Mouse (Mus musculus): ENCODE data around the gene Zfp759. TPM values are rescaled to one million over a fixed set of nuclear protein-coding genes. Genes with fewer than 3 reads are reported as not detected.
A peak's percentile ranks its signal among the peaks of the same experiment; 100 is the strongest.
"Not testable (repeated sequence)": the region's sequence is repeated elsewhere in the genome, so short reads cannot be mapped to it uniquely, and the experiment has no call there.

Gene Zfp759
- polyA plus RNA-seq, 1 experiment: not detected

DNA sequence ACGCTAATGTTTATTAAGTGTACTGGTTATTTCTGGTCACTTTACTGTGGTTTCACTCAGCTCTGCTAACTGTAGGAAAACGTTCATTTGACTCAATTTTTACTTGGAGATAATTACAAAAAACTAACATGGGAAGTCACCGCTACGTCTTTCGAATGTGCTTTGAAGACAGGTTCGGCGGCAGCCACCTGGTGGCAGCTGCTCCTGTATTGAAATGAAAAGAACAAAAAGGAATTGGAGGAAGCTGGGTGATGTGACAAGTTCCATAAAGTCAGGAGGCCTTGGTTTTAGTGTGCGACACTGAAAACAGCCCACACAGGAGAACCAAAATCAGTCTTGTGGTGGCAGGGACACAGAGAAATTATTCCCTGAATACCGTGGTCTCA is 12.6 kb upstream of the Zfp759 start:
- WGBS: 2% methylated on average over 9 of the region's 9 CpGs

GRCm38 (mm10) chr13:67112096-67112495 is 9.4 kb upstream of the Zfp759 start:
- no peak for TF ChIP-seq POLR2A (IDR thresholded peaks at IDR 0.05; ENCODE audit: insufficient read depth, low read depth, low read length)
- no peak overlapping the region for H3K27ac ChIP-seq (ENCODE audit: insufficient read depth, low read depth, low read length)
- H3K4me1 ChIP-seq (ENCODE audit: control insufficient read depth, insufficient read depth, low read length): no peaks in the 10 kb centered on the region; the same call in 1 of the 2 replicates
- 79% methylated on average over 12 of the region's 12 CpGs for WGBS
- H3K4me3 ChIP-seq (ENCODE audit: insufficient read depth, low read depth, low read length): no peak overlapping the region

More for the DNA sequence above, 12.6 kb upstream of the Zfp759 start:
- H3K4me3 ChIP-seq (ENCODE audit: insufficient read depth, low read depth, low read length): peak overlapping the region; percentile 32
- no peaks in the 10 kb centered on the region; the same call in 1 of the 2 replicates for H3K4me1 ChIP-seq (ENCODE audit: control insufficient read depth, insufficient read depth, low read length)
- peak overlapping the region; percentile 5; the same call in 1 of the 2 replicates for H3K27ac ChIP-seq (ENCODE audit: insufficient read depth, low read depth, low read length)
- TF ChIP-seq CTCF (IDR thresholded peaks at IDR 0.05; ENCODE audit: insufficient read depth, low read depth, low read length) (peak; percentile 32; the same call in 1 of the 2 replicates), POLR2A (IDR thresholded peaks at IDR 0.05; ENCODE audit: insufficient read depth, low read depth, low read length) (no peak)

DNA sequence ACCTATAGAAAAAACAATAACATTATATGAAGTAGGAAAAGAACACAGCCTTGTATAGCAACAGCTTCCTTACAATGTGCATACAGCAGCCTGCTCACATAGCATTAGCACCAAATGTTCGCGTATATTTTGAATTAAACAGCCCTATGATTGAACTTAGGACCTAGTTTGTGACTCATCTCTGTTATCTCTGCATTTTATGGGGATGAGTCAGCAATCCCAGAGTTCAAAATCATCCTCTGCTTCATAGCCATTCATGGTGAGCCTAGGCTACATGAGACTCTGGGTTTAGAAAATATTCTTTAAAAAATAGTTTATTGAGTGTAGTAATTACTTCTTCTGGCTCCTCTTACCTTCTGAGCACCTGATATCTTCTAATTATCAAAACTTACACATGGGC is 8.2 kb upstream of the Zfp759 start:
- TF ChIP-seq POLR2A (IDR thresholded peaks at IDR 0.05; ENCODE audit: insufficient read depth, low read depth, low read length) (no peak), CTCF (IDR thresholded peaks at IDR 0.05; ENCODE audit: insufficient read depth, low read depth, low read length) (no peak)
- no peak overlapping the region for H3K27ac ChIP-seq (ENCODE audit: insufficient read depth, low read depth, low read length)
- 91% methylated on average over 2 of the region's 2 CpGs for WGBS

GRCm38 (mm10) chr13:67116163-67116562 is 5.3 kb upstream of the Zfp759 start, which contains the start of gene Rslcan18:
TSS of gene Rslcan18 (minus strand) at chr13:67116263.
- not testable (repeated sequence) for H3K27ac ChIP-seq (ENCODE audit: insufficient read depth, low read depth, low read length); H3K4me1 ChIP-seq (ENCODE audit: control insufficient read depth, insufficient read depth, low read length); H3K4me3 ChIP-seq (ENCODE audit: insufficient read depth, low read depth, low read length)
- WGBS: 94% methylated on average over 8 of the region's 8 CpGs

More for the DNA sequence above, 8.2 kb upstream of the Zfp759 start:
- H3K4me1 ChIP-seq (ENCODE audit: control insufficient read depth, insufficient read depth, low read length): no peaks in the 10 kb centered on the region; the same call in 1 of the 2 replicates
- no peak overlapping the region for H3K4me3 ChIP-seq (ENCODE audit: insufficient read depth, low read depth, low read length)

- Histone ChIP-seq H3K4me3 (ENCODE audit: insufficient read depth, low read depth, low read length) (no peak overlapping the region), H3K4me1 (ENCODE audit: control insufficient read depth, insufficient read depth, low read length) (no peaks in the 10 kb centered on the region), H3K27ac (ENCODE audit: insufficient read depth, low read depth, low read length) (no peak overlapping the region)
- 93% methylated on average over 1 of the region's 1 CpGs for WGBS
- TF ChIP-seq CTCF (IDR thresholded peaks at IDR 0.05; ENCODE audit: insufficient read depth, low read depth, low read length) (no peak), POLR2A (IDR thresholded peaks at IDR 0.05; ENCODE audit: insufficient read depth, low read depth, low read length) (no peak)
Observed at GRCm38 (mm10) chr13:67124460-67124859, 3.0 kb downstream of the Zfp759 start.

GRCm38 (mm10) chr13:67127507-67127906 is 6.0 kb downstream of the Zfp759 start:
- not testable (repeated sequence) for H3K27ac ChIP-seq (ENCODE audit: insufficient read depth, low read depth, low read length)
- WGBS: 71% methylated on average over 10 of the region's 10 CpGs

GRCm38 (mm10) chr13:67128038-67128721 is 6.7 kb downstream of the Zfp759 start:
- TF ChIP-seq POLR2A (IDR thresholded peaks at IDR 0.05; ENCODE audit: insufficient read depth, low read depth, low read length) (0 out of 2 replicates have a peak, but pooled peaks have one; percentile 21), CTCF (IDR thresholded peaks at IDR 0.05; ENCODE audit: insufficient read depth, low read depth, low read length) (no peak)
- peak overlapping the region; percentile 69 for H3K4me3 ChIP-seq (ENCODE audit: insufficient read depth, low read depth, low read length)
- no peaks in the 10 kb centered on the region for H3K4me1 ChIP-seq (ENCODE audit: control insufficient read depth, insufficient read depth, low read length)
- under 1% methylated on average over 18 of the region's 18 CpGs for WGBS
- H3K27ac ChIP-seq (ENCODE audit: insufficient read depth, low read depth, low read length): peak overlapping the region; percentile 1; the same call in 1 of the 2 replicates

More at GRCm38 (mm10) chr13:67127507-67127906, 6.0 kb downstream of the Zfp759 start:
- not testable (repeated sequence) for H3K4me3 ChIP-seq (ENCODE audit: insufficient read depth, low read depth, low read length); H3K4me1 ChIP-seq (ENCODE audit: control insufficient read depth, insufficient read depth, low read length)

DNA sequence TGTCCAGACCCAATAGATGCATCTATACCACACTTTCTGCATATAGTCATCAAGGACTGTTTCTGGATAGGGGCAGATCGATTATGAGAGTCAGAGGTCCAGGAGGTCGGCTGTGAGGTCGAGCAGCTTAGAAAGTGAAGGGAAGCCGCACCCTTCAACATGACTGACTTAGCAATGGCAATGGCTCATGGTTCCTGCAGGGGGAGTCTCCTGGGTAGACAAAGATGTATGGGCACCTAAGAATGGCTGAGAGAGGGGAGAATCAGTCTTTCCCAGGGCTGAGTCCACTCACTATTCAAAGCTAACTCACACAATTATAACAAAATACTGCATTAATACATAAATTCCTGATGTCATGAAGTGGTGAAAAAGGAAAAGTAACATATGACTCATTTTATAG is 44.7 kb downstream of the Zfp759 start:
- WGBS: 69% methylated on average over 4 of the region's 4 CpGs

DNA sequence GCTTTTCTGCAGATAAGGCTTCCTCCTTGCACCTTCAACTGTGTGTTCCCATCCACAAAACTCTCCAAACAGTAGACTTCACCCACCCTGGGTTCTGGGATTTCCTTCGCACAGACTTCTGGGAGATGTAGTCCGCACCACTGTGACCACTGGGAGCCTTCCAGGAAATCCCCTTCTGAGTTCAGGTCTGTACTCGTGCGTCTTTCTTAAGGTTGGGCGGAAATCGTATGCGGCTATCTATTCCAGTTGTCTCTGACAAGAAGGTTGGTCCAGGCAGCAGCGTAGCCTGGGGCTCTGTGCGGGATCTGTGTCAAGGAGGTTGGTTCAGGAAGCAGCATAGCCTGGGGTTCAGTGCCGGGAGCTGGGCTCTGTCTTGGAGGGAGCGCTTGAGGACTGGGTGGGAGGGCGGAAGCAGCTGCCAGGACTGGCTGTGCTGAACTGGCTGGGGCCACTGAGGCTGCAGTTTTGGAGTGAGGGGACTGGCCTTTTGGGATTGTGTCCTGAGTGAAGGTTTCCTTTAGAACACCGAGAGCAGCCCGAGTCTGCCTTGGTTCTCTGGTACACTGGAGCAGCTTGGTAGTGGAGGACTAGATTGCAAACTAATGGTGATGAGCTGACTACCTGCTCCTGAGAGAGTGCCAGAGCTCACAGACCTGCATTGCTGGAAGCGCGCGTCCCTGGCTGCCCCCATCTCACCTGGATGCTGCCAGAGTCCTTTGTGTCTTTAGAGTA is 51.7 kb downstream of the Zfp759 start, which contains the start of gene Rsl1:
Gene Rsl1, plus strand, starts transcription at position 192 of the 732 bp plus-strand sequence.
- Histone ChIP-seq H3K4me3 (ENCODE audit: insufficient read depth, low read depth, low read length) (peak within 1 kb of the TSS; percentile 99), H3K27ac (ENCODE audit: insufficient read depth, low read depth, low read length) (peak within 1 kb of the TSS; percentile 21; the same call in 1 of the 2 replicates)
- not testable (repeated sequence) for H3K4me1 ChIP-seq (ENCODE audit: control insufficient read depth, insufficient read depth, low read length)
- under 1% methylated on average over 17 of the region's 17 CpGs for WGBS

More for the DNA sequence above, 44.7 kb downstream of the Zfp759 start:
- not testable (repeated sequence) for H3K4me1 ChIP-seq (ENCODE audit: control insufficient read depth, insufficient read depth, low read length); H3K27ac ChIP-seq (ENCODE audit: insufficient read depth, low read depth, low read length); H3K4me3 ChIP-seq (ENCODE audit: insufficient read depth, low read depth, low read length)
